31 mouse cellular contexts compared by ENCODE assay signal in the genomic region with DNA sequence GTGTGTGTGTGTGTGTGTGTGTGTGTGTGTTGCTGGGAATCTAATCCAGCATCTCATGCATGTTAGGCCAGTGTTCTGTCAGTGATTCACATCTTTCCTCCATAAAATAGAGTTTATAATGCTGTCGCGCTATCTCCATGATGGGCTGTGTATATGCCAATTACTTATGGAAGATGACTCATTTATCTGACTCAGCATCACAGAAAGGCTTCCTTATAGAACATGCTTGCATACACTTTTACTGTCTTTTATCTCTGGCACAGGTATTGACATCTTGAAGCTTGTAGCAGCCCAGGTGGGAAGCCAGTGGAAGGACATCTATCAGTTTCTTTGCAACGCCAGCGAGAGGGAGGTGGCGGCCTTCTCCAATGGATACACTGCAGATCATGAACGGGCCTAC.
"Had no signal": no experiment of that assay in that cellular context is flagged by ENCODE, and none has a peak within 500 bp of the region (broad histone marks: within the 10 kb centered on the region; RNA-seq: fewer than 3 reads in every experiment).

No protein-coding gene starts in this region.

- H3K9me3 ChIP-seq: limb, embryonic 10.5 days; limb, embryonic 12.5 days; limb, embryonic 13.5 days; limb, embryonic 15.5 days; liver, embryonic 12.5 days; liver, embryonic 13.5 days; liver, embryonic 15.5 days; lung, embryonic 15.5 days; megakaryocyte, embryonic 14.5 days; midbrain, embryonic 10.5 days; midbrain, embryonic 12.5 days; midbrain, embryonic 13.5 days; neural tube, embryonic 12.5 days; neural tube, embryonic 13.5 days had no signal

- DNase-seq: left cerebral cortex, postnatal 4 days; liver; liver, embryonic 13.5 days; liver, postnatal 0 days; lung, adult 18-20 months; lung, adult 2 months; lung, embryonic 14.5 days; lung, postnatal 10 days; lung, postnatal 14 days; lung, postnatal 36 days; lung, postnatal 4 days had no signal

- ATAC-seq: liver, embryonic 12.5 days; liver, postnatal 0 days; lung, postnatal 0 days; midbrain, embryonic 13.5 days; midbrain, embryonic 16.5 days had no signal

- H3K27ac ChIP-seq: limb, embryonic 10.5 days; limb, embryonic 12.5 days; limb, embryonic 13.5 days; limb, embryonic 15.5 days; liver, embryonic 12.5 days; liver, embryonic 13.5 days; liver, embryonic 14.5 days; liver, embryonic 15.5 days; lung, embryonic 15.5 days; macrophage; midbrain, embryonic 10.5 days; midbrain, embryonic 12.5 days; midbrain, embryonic 13.5 days; neural tube, embryonic 12.5 days; neural tube, embryonic 13.5 days had no signal

- H3K4me1 ChIP-seq: limb, embryonic 10.5 days; limb, embryonic 12.5 days; limb, embryonic 13.5 days; limb, embryonic 15.5 days; liver, embryonic 15.5 days; lung, embryonic 15.5 days; midbrain, embryonic 10.5 days; midbrain, embryonic 12.5 days; midbrain, embryonic 13.5 days; neural tube, embryonic 12.5 days had no signal

- H3K27me3 ChIP-seq: limb, embryonic 12.5 days; limb, embryonic 13.5 days; limb, embryonic 15.5 days; liver, embryonic 12.5 days; liver, embryonic 13.5 days; liver, embryonic 15.5 days; lung, embryonic 15.5 days; megakaryocyte, embryonic 14.5 days; midbrain, embryonic 12.5 days; midbrain, embryonic 13.5 days; neural tube, embryonic 12.5 days; neural tube, embryonic 13.5 days had no signal

- H3K4me3 ChIP-seq: limb, embryonic 10.5 days; limb, embryonic 12.5 days; limb, embryonic 13.5 days; limb, embryonic 15.5 days; liver, embryonic 12.5 days; liver, embryonic 13.5 days; liver, embryonic 15.5 days; lung, embryonic 15.5 days; megakaryocyte, embryonic 14.5 days; midbrain, embryonic 10.5 days; midbrain, embryonic 12.5 days; midbrain, embryonic 13.5 days; myocyte; neural tube, embryonic 12.5 days; neural tube, embryonic 13.5 days had no signal

- H3K9ac ChIP-seq: limb, embryonic 12.5 days; limb, embryonic 13.5 days; limb, embryonic 15.5 days; liver, embryonic 12.5 days; liver, embryonic 13.5 days; liver, embryonic 14.5 days; liver, embryonic 15.5 days; liver, postnatal 0 days; lung, embryonic 14.5 days; lung, embryonic 15.5 days; midbrain, embryonic 12.5 days; midbrain, embryonic 13.5 days; neural tube, embryonic 12.5 days; neural tube, embryonic 13.5 days had no signal

- H3K36me3 ChIP-seq: lung, embryonic 15.5 days had no signal

- H3K4me2 ChIP-seq: limb, embryonic 12.5 days; limb, embryonic 13.5 days; limb, embryonic 15.5 days; liver, embryonic 11.5 days; liver, embryonic 12.5 days; liver, embryonic 13.5 days; liver, embryonic 15.5 days; lung, embryonic 14.5 days; lung, embryonic 15.5 days; midbrain, embryonic 11.5 days; midbrain, embryonic 12.5 days; midbrain, embryonic 13.5 days; neural tube, embryonic 12.5 days; neural tube, embryonic 13.5 days had no signal
